Mouse (Mus musculus) liver, embryonic 15.5 days (tissue): ENCODE measurements around the gene Sash3. TPM values are rescaled to one million over a fixed set of nuclear protein-coding genes. Genes with fewer than 3 reads are reported as not detected.

ENCODE experiments used
- ATAC-seq: fragments of 200-750 bp; cut with Nextera tagmentation; 2 replicates; pipeline ENCODE4 v1.8.0; 2017; ENCODE audit warnings: moderate number of reproducible peaks, mild to moderate bottlenecking, moderate library complexity; ENCODE audit not compliant: insufficient read depth
- H3K27ac ChIP-seq: fragments of 300-500 bp; sonication (generic); replicated peaks from 2 replicates; pipeline ENCODE4 v1.5.1; 2015; ENCODE audit warnings: mild to moderate bottlenecking, inconsistent platforms
- H3K27me3 ChIP-seq: fragments of 300-500 bp; sonication (generic); 2 replicates; pipeline ENCODE4 v1.6.1; 2015; ENCODE audit warnings: mild to moderate bottlenecking, inconsistent platforms
- H3K36me3 ChIP-seq: fragments of 300-500 bp; sonication (generic); replicated peaks from 2 replicates; pipeline ENCODE4 v1.6.1; 2015; ENCODE audit warnings: moderate library complexity, mild to moderate bottlenecking, inconsistent platforms
- H3K4me1 ChIP-seq: fragments of 300-500 bp; sonication (generic); replicated peaks from 2 replicates; pipeline ENCODE4 v1.6.1; 2015; ENCODE audit warnings: inconsistent platforms
- H3K4me2 ChIP-seq: fragments of 300-500 bp; sonication (generic); 2 replicates; pipeline ENCODE4 v1.6.1; 2015; ENCODE audit warnings: moderate library complexity, mild to moderate bottlenecking, inconsistent platforms
- H3K4me3 ChIP-seq: fragments of 300-500 bp; sonication (generic); replicated peaks from 2 replicates; pipeline ENCODE4 v1.5.1; 2015; ENCODE audit warnings: mild to moderate bottlenecking, inconsistent platforms
- H3K9ac ChIP-seq: fragments of 300-500 bp; sonication (generic); 2 replicates; pipeline ENCODE4 v1.6.1; 2015; ENCODE audit warnings: moderate library complexity, mild to moderate bottlenecking, inconsistent platforms
- H3K9me3 ChIP-seq: fragments of 300-500 bp; sonication (generic); replicated peaks from 2 replicates; pipeline ENCODE4 v1.6.1; 2016; ENCODE audit warnings: inconsistent platforms
- WGBS: fragments of 180-500 bp; shearing (Covaris S2); methylation state at CpG from one replicate; pipeline ENCODE4 v1.1.7; 2015; ENCODE audit warnings: mixed read lengths; ENCODE audit not compliant: insufficient replicate concordance; 5-methylcytosine and 5-hydroxymethylcytosine counted together
- polyA plus RNA-seq: library from polyadenylated mRNA; unstranded; fragments of >200 nt; fragmentation: Nextera tagmentation; extraction: Ambion mirVana; gene quantifications from 2 replicates; pipeline ENCODE4 v1.2.1, GENCODE M21; 2015

Sash3 gene
- polyA plus RNA-seq, 1 experiment from 2014 or later = 8.8 TPM

GRCm38 (mm10) chrX:48141481-48141880, 4.8 kb upstream of the Sash3 start:
- H3K9ac ChIP-seq = no peak overlapping the region
- WGBS = 30% methylated on average over 6 of the region's 6 CpGs
- no peaks in the 10 kb centered on the region for H3K9me3 ChIP-seq
- no peak for ATAC-seq
- no peak overlapping the region for H3K4me3 ChIP-seq
- no peaks in the 10 kb centered on the region for H3K36me3 ChIP-seq
- no peak overlapping the region for H3K27ac ChIP-seq
- H3K4me1 ChIP-seq = peaks cover 45% of the 10 kb centered on the region
- no peaks in the 10 kb centered on the region for H3K27me3 ChIP-seq
- no peak overlapping the region; the same call in 1 of the 2 replicates for H3K4me2 ChIP-seq

GRCm38 (mm10) chrX:48143415-48144335, 2.6 kb upstream of the Sash3 start:
- whole genome bisulfite sequencing = 19% methylated on average over 26 of the region's 26 CpGs
- no peak overlapping the region for H3K9ac ChIP-seq

GRCm38 (mm10) chrX:48147226-48147625, 990 bp downstream of the Sash3 start:
- ATAC-seq = no peak
- Histone ChIP-seq H3K4me1 (peaks cover 6% of the 10 kb centered on the region; the same call in 1 of the 2 replicates), H3K27me3 (no peaks in the 10 kb centered on the region), H3K36me3 (no peaks in the 10 kb centered on the region), H3K9me3 (no peaks in the 10 kb centered on the region), H3K9ac (no peak overlapping the region), H3K4me2 (peak overlapping the region; percentile 15; the same call in 1 of the 2 replicates), H3K27ac (no peak overlapping the region), H3K4me3 (peak overlapping the region; percentile 33)
- 38% methylated on average over 2 of the region's 2 CpGs for WGBS

More at GRCm38 (mm10) chrX:48143415-48144335, 2.6 kb upstream of the Sash3 start:
- no peak for ATAC-seq
- Histone ChIP-seq H3K36me3 (no peaks in the 10 kb centered on the region), H3K9me3 (no peaks in the 10 kb centered on the region), H3K27me3 (no peaks in the 10 kb centered on the region), H3K4me3 (peak overlapping the region; percentile 47), H3K4me1 (peaks cover 31% of the 10 kb centered on the region), H3K4me2 (peak overlapping the region; percentile 61), H3K27ac (peak overlapping the region; percentile 41; the same call in 1 of the 2 replicates)

GRCm38 (mm10) chrX:48147741-48148186, 1.5 kb downstream of the Sash3 start:
- Histone ChIP-seq H3K4me3 (peak overlapping the region; percentile 33), H3K9ac (no peak overlapping the region), H3K4me2 (no peak overlapping the region), H3K4me1 (peaks cover 9% of the 10 kb centered on the region), H3K9me3 (no peaks in the 10 kb centered on the region), H3K27me3 (no peaks in the 10 kb centered on the region), H3K27ac (no peak overlapping the region), H3K36me3 (no peaks in the 10 kb centered on the region)
- no peak for ATAC-seq
- WGBS = 33% methylated on average over 7 of the region's 7 CpGs

GRCm38 (mm10) chrX:48152106-48152505, 5.9 kb downstream of the Sash3 start:
- Histone ChIP-seq H3K9ac (no peak overlapping the region), H3K4me3 (no peak overlapping the region), H3K27me3 (no peaks in the 10 kb centered on the region), H3K36me3 (no peaks in the 10 kb centered on the region), H3K9me3 (no peaks in the 10 kb centered on the region), H3K4me2 (no peak overlapping the region), H3K27ac (no peak overlapping the region), H3K4me1 (peaks cover 22% of the 10 kb centered on the region)
- WGBS = 53% methylated on average over 7 of the region's 7 CpGs
- no peak for ATAC-seq

GRCm38 (mm10) chrX:48153414-48153813, 7.2 kb downstream of the Sash3 start:
- H3K4me1 ChIP-seq = peaks cover 22% of the 10 kb centered on the region

GRCm38 (mm10) chrX:48153949-48154348, 7.7 kb downstream of the Sash3 start:
- 33% methylated on average over 2 of the region's 2 CpGs for WGBS
- Histone ChIP-seq H3K9ac (no peak overlapping the region), H3K4me2 (peak overlapping the region; percentile 30)

More at GRCm38 (mm10) chrX:48153414-48153813, 7.2 kb downstream of the Sash3 start:
- no peaks in the 10 kb centered on the region for H3K36me3 ChIP-seq
- WGBS = 39% methylated on average over 2 of the region's 2 CpGs
- H3K27ac ChIP-seq = peak overlapping the region; percentile 48
- H3K4me2 ChIP-seq = peak overlapping the region; percentile 30
- peak; percentile 95 for ATAC-seq
- no peaks in the 10 kb centered on the region for H3K27me3 ChIP-seq
- no peaks in the 10 kb centered on the region for H3K9me3 ChIP-seq
- no peak overlapping the region for H3K9ac ChIP-seq
- H3K4me3 ChIP-seq = no peak overlapping the region

GRCm38 (mm10) chrX:48155489-48155888, 9.3 kb downstream of the Sash3 start:
- Histone ChIP-seq H3K27ac (no peak overlapping the region), H3K4me3 (no peak overlapping the region), H3K9me3 (no peaks in the 10 kb centered on the region), H3K36me3 (no peaks in the 10 kb centered on the region), H3K4me2 (no peak overlapping the region), H3K4me1 (peaks cover 22% of the 10 kb centered on the region), H3K27me3 (no peaks in the 10 kb centered on the region), H3K9ac (no peak overlapping the region)
- 63% methylated on average over 6 of the region's 6 CpGs for WGBS
- no peak for ATAC-seq

More at GRCm38 (mm10) chrX:48153949-48154348, 7.7 kb downstream of the Sash3 start:
- H3K36me3 ChIP-seq = no peaks in the 10 kb centered on the region
- no peak overlapping the region for H3K4me3 ChIP-seq
- ATAC-seq = no peak
- no peaks in the 10 kb centered on the region for H3K27me3 ChIP-seq
- no peaks in the 10 kb centered on the region for H3K9me3 ChIP-seq
- peaks cover 22% of the 10 kb centered on the region for H3K4me1 ChIP-seq
- H3K27ac ChIP-seq = peak overlapping the region; percentile 48

GRCm38 (mm10) chrX:48157396-48157795, 11.2 kb downstream of the Sash3 start:
- Histone ChIP-seq H3K4me1 (peaks cover 22% of the 10 kb centered on the region), H3K4me3 (no peak overlapping the region), H3K4me2 (no peak overlapping the region), H3K36me3 (no peaks in the 10 kb centered on the region), H3K27ac (no peak overlapping the region), H3K9me3 (no peaks in the 10 kb centered on the region), H3K27me3 (no peaks in the 10 kb centered on the region), H3K9ac (no peak overlapping the region)
- 74% methylated on average over 8 of the region's 8 CpGs for WGBS
- ATAC-seq = no peak

- H3K27ac ChIP-seq = no peak overlapping the region
- no peak for ATAC-seq
These were observed 12.1 kb downstream of the Sash3 start for GRCm38 (mm10) chrX:48158229-48158919.

GRCm38 (mm10) chrX:48169892-48170291, 23.7 kb downstream of the Sash3 start:
- H3K9me3 ChIP-seq = no peaks in the 10 kb centered on the region
- WGBS = 67% methylated on average over 1 of the region's 1 CpGs
- no peaks in the 10 kb centered on the region for H3K36me3 ChIP-seq
- H3K4me2 ChIP-seq = no peak overlapping the region
- H3K27ac ChIP-seq = no peak overlapping the region
- H3K9ac ChIP-seq = no peak overlapping the region
- H3K27me3 ChIP-seq = no peaks in the 10 kb centered on the region
- no peak for ATAC-seq
- H3K4me3 ChIP-seq = no peak overlapping the region
- H3K4me1 ChIP-seq = no peaks in the 10 kb centered on the region

More at GRCm38 (mm10) chrX:48158229-48158919, 12.1 kb downstream of the Sash3 start:
- WGBS = 67% methylated on average over 11 of the region's 11 CpGs
- H3K27me3 ChIP-seq = no peaks in the 10 kb centered on the region
- H3K4me1 ChIP-seq = peaks cover 13% of the 10 kb centered on the region
- H3K9ac ChIP-seq = no peak overlapping the region
- no peaks in the 10 kb centered on the region for H3K36me3 ChIP-seq
- H3K4me2 ChIP-seq = no peak overlapping the region
- no peak overlapping the region for H3K4me3 ChIP-seq
- no peaks in the 10 kb centered on the region for H3K9me3 ChIP-seq
